Mouse (Mus musculus) forebrain, embryonic 14.5 days (tissue): ENCODE measurements around the gene Sdk2. TPM values are rescaled to one million over a fixed set of nuclear protein-coding genes. Genes with fewer than 3 reads are reported as not detected.

Experiments used
- ATAC-seq: fragments of 200-750 bp; cut with Nextera tagmentation; 2 replicates; pipeline ENCODE4 v1.8.0; 2017; ENCODE audit warnings: mild to moderate bottlenecking, moderate library complexity
- DNase-seq: peaks from one replicate; pipeline ENCODE4 v3.0.0-alpha.2; 2015; ENCODE audit warnings: low spot score
- H3K27ac ChIP-seq: fragments of 300-500 bp; sonication (generic); 2 replicates; pipeline ENCODE4 v1.5.1; 2014; ENCODE audit warnings: low read depth, mild to moderate bottlenecking, control low read depth, low read length, moderate library complexity
- H3K27me3 ChIP-seq: fragments of 300-500 bp; sonication (generic); replicated peaks from 2 replicates; pipeline ENCODE4 v1.6.1; 2014; ENCODE audit warnings: low read length, control low read depth, mixed read lengths; ENCODE audit not compliant: control insufficient read depth, insufficient read depth
- H3K36me3 ChIP-seq: fragments of 300-500 bp; sonication (generic); 2 replicates; pipeline ENCODE4 v1.6.1; 2014; ENCODE audit warnings: low read length, control low read depth; ENCODE audit not compliant: control insufficient read depth, insufficient read depth
- H3K4me1 ChIP-seq: fragments of 300-500 bp; sonication (generic); 2 replicates; pipeline ENCODE4 v1.6.1; 2014; ENCODE audit warnings: antibody characterized with exemption, low read length, control low read depth; ENCODE audit not compliant: control insufficient read depth, insufficient read depth
- H3K4me2 ChIP-seq: fragments of 300-500 bp; sonication (generic); 2 replicates; pipeline ENCODE4 v1.6.1; 2014; ENCODE audit warnings: mild to moderate bottlenecking, control low read depth, low read length
- H3K4me3 ChIP-seq: fragments of 300-500 bp; sonication (generic); 2 replicates; pipeline ENCODE4 v1.5.1; 2014; ENCODE audit warnings: low read depth, low read length, control low read depth
- H3K9ac ChIP-seq: fragments of 300-500 bp; sonication (generic); 2 replicates; pipeline ENCODE4 v1.6.1; 2014; ENCODE audit warnings: mild to moderate bottlenecking, low read length, control low read depth, moderate library complexity
- H3K9me3 ChIP-seq: fragments of 300-500 bp; sonication (generic); replicated peaks from 2 replicates; pipeline ENCODE4 v1.6.1; 2016; ENCODE audit warnings: low read length, control low read depth, mixed read lengths; ENCODE audit not compliant: control insufficient read depth
- WGBS: fragments of 180-500 bp; shearing (Covaris S2); extraction: QIAGEN DNeasy Blood & Tissue Kit; methylation state at CpG from one replicate; pipeline ENCODE4 v1.1.7; 2014; 5-methylcytosine and 5-hydroxymethylcytosine counted together
- polyA plus RNA-seq: library from polyadenylated mRNA; unstranded; fragments of >200 nt; fragmentation: Nextera tagmentation; extraction: Ambion mirVana; gene quantifications from 2 replicates; pipeline ENCODE4 v1.2.1, GENCODE M21; 2014

Sdk2 gene
- polyA plus RNA-seq, 1 experiment from 2014 or later: 1.1 TPM

DNA sequence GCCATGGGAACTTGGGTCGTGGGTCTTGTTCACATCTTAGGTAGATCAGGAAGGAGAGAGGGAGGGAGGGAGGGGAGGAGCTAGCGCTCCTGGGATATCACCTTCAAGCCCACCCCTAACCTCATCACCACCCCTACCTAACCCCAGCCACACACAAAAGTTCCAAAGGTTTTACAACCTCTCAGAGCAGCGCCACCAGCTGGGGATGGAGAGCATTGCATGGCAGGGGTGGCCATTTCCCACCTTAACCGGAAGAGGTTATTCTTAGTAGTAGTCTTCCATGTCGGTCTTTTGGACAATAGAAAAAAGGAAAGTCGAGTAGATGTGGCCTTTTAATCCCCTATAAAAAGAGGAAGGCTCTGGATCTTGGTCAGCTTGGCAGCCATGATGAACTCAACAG lies 4.0 kb upstream of the Sdk2 start:
- DNase-seq: no peak
- Histone ChIP-seq H3K4me3 (no peak overlapping the region), H3K27ac (no peak overlapping the region), H3K27me3 (0 out of 2 replicates have a peak, but pooled peaks cover 5% of the 10 kb centered on the region), H3K9ac (no peak overlapping the region), H3K4me2 (no peak overlapping the region), H3K36me3 (no peaks in the 10 kb centered on the region), H3K9me3 (no peaks in the 10 kb centered on the region), H3K4me1 (peaks cover 11% of the 10 kb centered on the region; the same call in 1 of the 2 replicates)
- no peak for ATAC-seq
- WGBS: 73% methylated on average over 6 of the region's 6 CpGs

DNA sequence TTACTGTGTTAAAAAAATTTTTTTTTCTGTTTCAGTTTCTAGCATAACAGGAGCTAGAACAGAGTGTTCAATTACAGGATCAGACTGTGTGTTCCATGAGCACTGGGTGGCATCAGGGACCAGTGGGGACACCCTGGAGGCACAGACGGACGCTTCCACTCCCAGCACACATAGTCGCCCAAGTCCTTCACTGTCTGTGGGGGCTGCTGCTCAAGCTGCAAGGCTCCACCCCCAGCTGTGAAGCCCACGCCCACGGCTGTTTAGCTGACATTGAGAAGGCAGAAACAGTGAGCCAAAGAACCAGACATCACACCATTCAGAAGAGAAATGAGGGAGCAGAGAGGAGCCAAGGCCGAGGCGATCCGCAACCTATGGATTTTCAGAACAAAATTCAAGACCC lies 3.3 kb upstream of the Sdk2 start:
- Histone ChIP-seq H3K27me3 (0 out of 2 replicates have a peak, but pooled peaks cover 5% of the 10 kb centered on the region), H3K4me3 (no peak overlapping the region), H3K4me2 (no peak overlapping the region), H3K9me3 (no peaks in the 10 kb centered on the region), H3K27ac (no peak overlapping the region), H3K4me1 (peaks cover 19% of the 10 kb centered on the region), H3K36me3 (no peaks in the 10 kb centered on the region), H3K9ac (no peak overlapping the region)
- 61% methylated on average over 8 of the region's 8 CpGs for WGBS
- DNase-seq: no peak
- ATAC-seq: no peak

DNA sequence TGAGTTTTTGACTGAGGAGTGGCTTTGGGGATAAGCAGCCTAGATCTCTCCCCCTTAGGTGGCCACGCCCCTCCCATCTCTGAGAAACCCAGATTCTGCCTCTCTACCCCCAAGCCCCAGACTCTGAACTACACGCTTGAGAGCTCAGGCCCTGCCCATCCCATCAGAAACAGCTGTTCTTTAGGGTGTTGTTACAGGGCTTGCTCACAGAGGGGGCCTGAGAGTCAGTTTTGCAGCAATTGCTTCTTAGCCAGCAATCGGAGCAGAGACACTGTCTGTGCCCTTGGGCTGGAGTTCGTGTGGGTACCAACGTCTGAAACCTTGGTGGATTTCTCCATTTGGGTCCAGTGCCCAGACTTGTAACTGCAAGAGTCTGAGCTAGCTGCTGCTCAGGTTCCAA lies 1.5 kb upstream of the Sdk2 start:
- no peaks in the 10 kb centered on the region for H3K9me3 ChIP-seq
- peaks cover 17% of the 10 kb centered on the region for H3K27me3 ChIP-seq
- H3K4me1 ChIP-seq: peaks cover 24% of the 10 kb centered on the region
- no peak overlapping the region for H3K9ac ChIP-seq
- H3K4me3 ChIP-seq: no peak overlapping the region
- no peak overlapping the region for H3K27ac ChIP-seq
- no peaks in the 10 kb centered on the region for H3K36me3 ChIP-seq
- H3K4me2 ChIP-seq: no peak overlapping the region
- 3% methylated on average over 5 of the region's 5 CpGs for WGBS
- DNase-seq (peak; percentile 88), ATAC-seq (peak; percentile 50)

DNA sequence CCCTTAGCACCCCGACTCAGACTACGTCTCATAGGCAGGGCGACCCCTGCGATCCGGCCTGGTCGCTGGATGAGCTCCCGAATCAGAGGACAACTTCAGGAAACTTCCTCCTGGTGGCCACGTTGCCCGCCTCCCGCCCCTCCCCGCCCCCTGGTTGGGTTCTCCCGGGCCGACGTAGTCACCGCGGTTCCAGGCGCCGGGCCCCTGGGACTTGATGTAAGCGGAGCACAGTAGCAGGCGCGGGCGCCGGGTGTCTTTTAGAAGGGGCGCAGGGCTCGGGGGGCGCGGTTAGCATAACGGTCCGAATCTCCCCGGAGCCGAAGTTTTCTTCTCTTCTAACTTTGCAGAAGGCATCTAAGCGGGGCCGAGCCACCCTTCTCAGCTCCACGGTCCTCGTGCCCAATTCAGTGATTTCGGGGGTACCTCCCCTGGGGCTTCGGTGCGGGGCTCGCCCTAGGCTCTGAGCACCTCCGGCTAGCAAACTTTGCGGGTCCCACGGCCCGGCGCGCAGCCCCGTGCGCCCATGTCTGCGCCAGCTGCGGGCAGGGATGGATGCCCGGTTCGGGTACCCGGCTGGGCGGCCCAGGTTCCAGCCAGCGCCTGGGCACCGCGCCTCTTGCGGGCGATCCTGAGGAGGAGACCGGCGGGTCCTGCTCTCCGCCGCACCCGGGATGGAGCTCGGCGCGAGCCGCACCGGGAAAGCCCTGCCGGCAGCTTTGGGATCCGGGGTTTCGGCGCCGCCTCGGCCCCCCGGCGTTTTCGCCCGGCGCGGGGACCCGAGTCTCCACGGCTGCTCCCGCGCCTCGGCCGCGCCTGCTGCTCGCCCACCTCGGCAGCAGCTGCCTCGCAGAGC lies 522 bp downstream of the Sdk2 start:
- H3K36me3 ChIP-seq: no peaks in the 10 kb centered on the region
- WGBS: under 1% methylated on average over 78 of the region's 90 CpGs
- H3K4me3 ChIP-seq: peak overlapping the region; percentile 59
- DNase-seq: no peak
- H3K27me3 ChIP-seq: peaks cover 26% of the 10 kb centered on the region
- peak overlapping the region; percentile 80 for H3K27ac ChIP-seq
- H3K9ac ChIP-seq: peak overlapping the region; percentile 78
- no peaks in the 10 kb centered on the region for H3K9me3 ChIP-seq
- ATAC-seq: peak; percentile 47; the same call in 1 of the 2 replicates
- peaks cover 31% of the 10 kb centered on the region for H3K4me1 ChIP-seq
- H3K4me2 ChIP-seq: peak overlapping the region; percentile 98

DNA sequence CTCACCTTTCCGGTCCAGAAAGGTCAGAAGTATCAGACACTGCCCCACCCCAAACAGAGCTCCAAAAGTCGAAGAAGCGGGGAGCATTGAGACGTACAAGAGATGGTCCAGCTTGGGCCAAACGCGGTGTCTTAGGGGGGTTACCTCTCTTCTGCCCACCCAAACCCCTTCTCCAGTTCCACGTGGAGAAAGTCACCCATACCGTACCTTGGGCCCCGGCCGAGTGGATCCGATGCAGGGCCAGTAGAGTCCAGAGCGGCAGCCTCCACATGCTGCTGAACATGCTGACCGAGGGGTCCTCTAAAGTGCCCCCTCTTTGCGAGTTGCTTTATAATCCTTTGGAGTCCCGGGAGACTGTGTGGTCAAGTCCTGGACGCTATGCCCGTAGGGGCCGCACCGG lies 1.2 kb downstream of the Sdk2 start:
- 2% methylated on average over 19 of the region's 19 CpGs for WGBS
- H3K27ac ChIP-seq: no peak overlapping the region
- H3K36me3 ChIP-seq: no peaks in the 10 kb centered on the region
- H3K9me3 ChIP-seq: no peaks in the 10 kb centered on the region
- peaks cover 26% of the 10 kb centered on the region for H3K27me3 ChIP-seq
- H3K4me3 ChIP-seq: peak overlapping the region; percentile 59
- DNase-seq: no peak
- peaks cover 31% of the 10 kb centered on the region for H3K4me1 ChIP-seq
- no peak for ATAC-seq
- peak overlapping the region; percentile 98 for H3K4me2 ChIP-seq
- H3K9ac ChIP-seq: peak overlapping the region; percentile 78

DNA sequence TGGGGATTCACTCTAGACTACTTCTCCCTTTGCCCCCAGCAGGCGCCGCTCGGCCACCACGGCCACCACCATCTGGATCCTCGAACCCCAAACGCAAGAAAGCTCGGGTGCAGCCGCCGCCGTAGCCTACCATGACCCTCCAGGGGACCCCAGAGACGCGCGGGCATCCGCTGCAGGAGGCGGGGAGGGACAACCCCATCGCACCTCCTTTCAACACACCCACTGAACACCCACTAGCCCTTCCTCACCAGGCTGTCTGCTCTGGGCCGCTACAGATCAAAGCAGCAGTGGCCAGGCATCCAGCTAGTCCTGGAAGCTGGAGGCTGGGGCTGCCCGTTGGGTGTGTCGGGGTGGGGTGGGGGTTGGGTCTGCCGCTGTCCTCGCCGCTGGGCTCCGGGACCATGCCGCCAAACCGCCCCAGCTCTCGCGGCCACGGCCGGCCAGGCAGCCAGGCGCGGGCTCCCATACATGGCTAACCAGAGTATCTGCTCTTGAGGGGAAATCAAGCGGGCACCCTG lies 1.9 kb downstream of the Sdk2 start:
- no peak for DNase-seq
- under 1% methylated on average over 31 of the region's 32 CpGs for WGBS
- peak overlapping the region; percentile 98 for H3K4me2 ChIP-seq
- H3K4me3 ChIP-seq: peak overlapping the region; percentile 59
- no peaks in the 10 kb centered on the region for H3K9me3 ChIP-seq
- no peak for ATAC-seq
- H3K9ac ChIP-seq: peak overlapping the region; percentile 78
- no peak overlapping the region for H3K27ac ChIP-seq
- H3K4me1 ChIP-seq: peaks cover 31% of the 10 kb centered on the region
- peaks cover 26% of the 10 kb centered on the region for H3K27me3 ChIP-seq
- H3K36me3 ChIP-seq: no peaks in the 10 kb centered on the region

DNA sequence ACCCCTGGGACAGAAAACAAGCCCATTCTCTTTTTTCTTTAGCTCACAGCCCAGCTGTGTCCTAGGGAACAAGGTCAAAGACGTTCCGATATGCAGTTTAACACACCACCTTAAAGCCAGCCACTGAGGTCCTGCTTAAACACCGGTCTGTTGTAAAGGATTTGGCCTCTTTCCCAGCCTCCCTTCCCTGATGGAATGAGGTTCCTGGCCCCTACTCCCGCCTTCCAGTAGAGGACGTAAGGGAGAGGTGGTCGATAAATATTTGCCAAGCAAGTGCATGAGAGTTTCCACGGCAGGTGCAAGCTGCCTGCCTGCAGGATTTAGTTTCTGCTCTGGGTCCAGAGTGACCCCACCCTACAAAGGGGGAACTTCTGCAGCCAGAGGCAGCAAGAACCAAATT lies 4.9 kb downstream of the Sdk2 start:
- Histone ChIP-seq H3K9me3 (no peaks in the 10 kb centered on the region), H3K27me3 (peaks cover 21% of the 10 kb centered on the region), H3K4me1 (peaks cover 24% of the 10 kb centered on the region), H3K4me3 (no peak overlapping the region), H3K36me3 (no peaks in the 10 kb centered on the region), H3K9ac (no peak overlapping the region; the same call in 1 of the 2 replicates), H3K4me2 (no peak overlapping the region), H3K27ac (no peak overlapping the region)
- WGBS: 42% methylated on average over 7 of the region's 7 CpGs
- no peak for DNase-seq
- ATAC-seq: no peak

DNA sequence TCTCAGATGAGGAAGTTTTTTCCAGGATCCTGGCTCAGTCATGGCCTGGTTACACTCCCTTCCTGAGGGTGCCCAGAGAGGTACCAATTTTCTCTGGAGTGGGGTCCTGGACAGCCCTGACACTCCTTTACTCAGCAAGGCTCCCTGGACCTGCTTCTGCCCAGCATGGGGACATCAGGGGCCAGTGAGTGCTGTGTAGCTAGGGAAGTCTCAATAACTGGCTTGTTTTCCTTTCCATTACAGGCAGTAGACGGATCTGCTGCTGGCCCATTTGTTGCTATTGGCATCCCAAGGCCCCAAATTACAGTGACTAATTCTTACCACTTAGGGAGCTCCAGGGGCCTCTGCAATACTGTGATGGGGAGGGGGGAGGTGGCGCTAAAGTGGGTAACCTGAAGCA lies 5.6 kb downstream of the Sdk2 start:
- Histone ChIP-seq H3K27ac (no peak overlapping the region), H3K27me3 (peaks cover 21% of the 10 kb centered on the region), H3K9ac (no peak overlapping the region; the same call in 1 of the 2 replicates), H3K4me3 (no peak overlapping the region), H3K9me3 (no peaks in the 10 kb centered on the region), H3K4me2 (no peak overlapping the region), H3K36me3 (no peaks in the 10 kb centered on the region), H3K4me1 (peaks cover 24% of the 10 kb centered on the region)
- 58% methylated on average over 2 of the region's 2 CpGs for WGBS
- ATAC-seq (no peak), DNase-seq (no peak)

DNA sequence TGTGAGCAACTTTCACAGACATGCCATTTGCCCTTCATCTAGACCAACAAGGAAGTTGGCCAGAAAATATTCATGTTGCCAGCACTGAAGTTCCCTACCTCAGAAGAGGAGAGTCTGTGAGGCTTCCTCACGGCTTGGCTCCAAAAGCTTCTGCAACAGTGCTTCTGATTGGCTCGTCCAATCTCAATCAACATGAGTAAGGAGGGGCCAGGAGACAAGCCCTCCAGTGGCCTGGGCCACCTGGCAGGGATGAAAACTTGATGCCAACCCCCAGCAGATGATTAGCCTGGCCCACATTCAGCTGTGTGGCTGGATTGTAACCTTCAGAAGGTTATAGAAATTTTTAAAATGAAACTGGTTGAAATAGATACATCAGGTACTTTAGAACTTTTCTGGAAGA lies 10.5 kb downstream of the Sdk2 start:
- WGBS: 49% methylated on average over 2 of the region's 2 CpGs

More for the DNA sequence above, 10.5 kb downstream of the Sdk2 start:
- DNase-seq (no peak), ATAC-seq (no peak)
- Histone ChIP-seq H3K4me2 (no peak overlapping the region), H3K27ac (no peak overlapping the region), H3K4me1 (peaks cover 3% of the 10 kb centered on the region; the same call in 1 of the 2 replicates), H3K27me3 (no peaks in the 10 kb centered on the region), H3K4me3 (no peak overlapping the region), H3K36me3 (no peaks in the 10 kb centered on the region), H3K9ac (no peak overlapping the region), H3K9me3 (no peaks in the 10 kb centered on the region)
